Mouse (Mus musculus) CH12F3 (cell line): Measurements from ENCODE around the gene Unc5b.
"Not testable (repeated sequence)": the region's sequence is repeated elsewhere in the genome, so short reads cannot be mapped to it uniquely, and the experiment has no call there.

Experiments used
- in situ Hi-C: fragments of 300-500 bp; cut with MboI; formaldehyde crosslinking; loops from 2 replicates; pipeline ENCODE4 v1.14.3; 2020; ENCODE audit warnings: low sequenced_read_pairs

Unc5b gene

DNA sequence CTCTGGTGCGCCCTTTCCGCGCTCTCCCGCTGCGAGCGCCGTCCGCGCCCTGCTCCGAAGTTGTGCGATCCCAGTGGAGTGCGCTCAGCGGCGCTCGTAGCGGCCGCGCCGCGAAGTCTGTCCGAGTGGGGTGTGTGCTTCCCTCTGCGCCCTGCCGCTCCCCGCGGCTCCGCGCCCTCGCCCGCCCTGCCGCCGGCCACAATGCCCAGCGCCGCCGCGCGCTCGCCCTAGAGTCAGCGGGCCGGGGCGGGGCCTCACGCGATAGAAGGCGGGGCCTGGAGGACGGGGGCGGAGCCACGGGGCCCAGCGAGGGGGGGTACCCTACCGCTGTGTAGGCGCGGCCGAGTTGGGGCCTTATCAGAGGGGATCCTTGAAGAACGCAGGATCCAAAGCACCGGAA lies at the start of gene Unc5b:
Unc5b (minus strand) TSS at position 203 of the 400 bp plus-strand sequence.
- in situ Hi-C loops, result no loop called here

DNA sequence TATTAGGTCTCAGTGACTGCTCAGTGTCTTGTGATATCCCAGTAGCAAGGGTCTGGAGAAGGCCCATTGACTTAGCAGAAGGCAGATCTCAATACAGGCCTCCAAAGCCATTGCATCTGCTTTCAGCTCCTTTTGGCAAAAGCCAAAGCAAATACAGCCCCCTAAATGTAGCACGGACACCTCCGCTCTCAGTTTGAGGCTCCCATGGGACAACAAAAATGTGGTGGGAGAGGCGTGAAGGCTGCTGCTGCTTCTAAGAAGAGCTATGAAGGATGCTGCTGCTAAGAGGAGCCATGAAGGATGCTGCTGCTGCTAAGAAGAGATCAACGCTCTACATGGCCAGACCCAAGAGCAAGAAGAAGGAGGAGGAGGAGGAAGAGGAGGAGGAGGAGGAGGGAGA lies 48.4 kb upstream of the Unc5b start:
- in situ Hi-C loops, result no loop called here

DNA sequence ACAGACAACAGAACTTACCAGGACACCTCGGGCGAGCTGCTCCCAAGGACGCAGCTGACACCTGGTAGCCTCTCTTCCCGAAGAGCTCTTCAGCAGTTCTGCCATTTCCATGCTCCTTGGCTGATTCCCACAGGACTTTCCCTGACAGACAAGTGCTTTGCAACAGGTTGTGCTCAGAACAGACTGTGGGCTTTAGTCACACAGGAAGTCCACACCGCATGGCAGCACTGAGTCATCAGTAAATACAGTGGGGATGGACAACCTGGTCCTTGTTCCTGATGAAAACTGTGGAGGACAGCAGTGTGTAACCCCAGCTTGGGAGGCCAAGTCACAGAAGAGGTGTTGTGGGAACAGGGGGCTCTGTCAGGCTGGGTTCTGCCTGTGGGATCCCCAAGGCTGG lies 45.7 kb upstream of the Unc5b start:
- in situ Hi-C loops, result no loop called here

DNA sequence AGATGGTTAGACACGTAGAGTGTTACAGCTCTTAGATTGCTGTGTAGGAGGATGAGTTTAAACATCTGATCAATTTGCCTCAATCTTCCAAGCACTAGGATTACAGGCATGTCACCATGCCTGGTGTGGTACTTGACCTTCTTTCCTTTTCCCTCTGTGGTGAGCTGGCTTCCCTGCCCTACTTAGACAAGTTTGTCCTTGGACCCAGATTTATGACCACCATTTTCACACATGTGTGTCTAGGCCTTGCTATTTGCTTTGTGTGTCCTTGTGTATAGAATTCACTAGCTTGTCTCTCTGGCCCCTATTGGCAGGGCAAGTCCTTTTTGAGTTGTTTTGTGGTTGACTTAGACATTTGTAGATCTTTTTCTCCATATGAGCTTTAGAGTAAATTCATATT lies 43.6 kb upstream of the Unc5b start:
- in situ Hi-C loops, result no loop called here

DNA sequence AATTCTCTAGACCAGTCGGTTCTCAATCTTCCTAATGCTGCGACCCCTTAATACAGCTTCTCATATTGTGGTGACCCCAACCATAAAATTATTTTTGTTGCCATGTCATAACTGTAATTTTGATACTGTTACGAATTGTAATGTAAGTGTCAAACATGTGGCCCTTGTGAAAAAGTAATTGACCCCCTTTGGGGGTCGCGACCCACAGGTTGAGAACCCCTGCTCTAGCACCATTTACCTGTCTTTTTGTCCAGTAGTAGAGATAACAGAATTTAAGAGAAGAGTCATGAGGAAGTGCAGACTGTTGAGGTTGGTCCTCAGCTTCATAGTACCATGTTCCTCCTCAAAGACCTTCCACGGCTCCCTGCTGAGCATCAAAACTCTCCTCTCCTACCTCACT lies 31.9 kb upstream of the Unc5b start:
- in situ Hi-C loops, result no loop called here

DNA sequence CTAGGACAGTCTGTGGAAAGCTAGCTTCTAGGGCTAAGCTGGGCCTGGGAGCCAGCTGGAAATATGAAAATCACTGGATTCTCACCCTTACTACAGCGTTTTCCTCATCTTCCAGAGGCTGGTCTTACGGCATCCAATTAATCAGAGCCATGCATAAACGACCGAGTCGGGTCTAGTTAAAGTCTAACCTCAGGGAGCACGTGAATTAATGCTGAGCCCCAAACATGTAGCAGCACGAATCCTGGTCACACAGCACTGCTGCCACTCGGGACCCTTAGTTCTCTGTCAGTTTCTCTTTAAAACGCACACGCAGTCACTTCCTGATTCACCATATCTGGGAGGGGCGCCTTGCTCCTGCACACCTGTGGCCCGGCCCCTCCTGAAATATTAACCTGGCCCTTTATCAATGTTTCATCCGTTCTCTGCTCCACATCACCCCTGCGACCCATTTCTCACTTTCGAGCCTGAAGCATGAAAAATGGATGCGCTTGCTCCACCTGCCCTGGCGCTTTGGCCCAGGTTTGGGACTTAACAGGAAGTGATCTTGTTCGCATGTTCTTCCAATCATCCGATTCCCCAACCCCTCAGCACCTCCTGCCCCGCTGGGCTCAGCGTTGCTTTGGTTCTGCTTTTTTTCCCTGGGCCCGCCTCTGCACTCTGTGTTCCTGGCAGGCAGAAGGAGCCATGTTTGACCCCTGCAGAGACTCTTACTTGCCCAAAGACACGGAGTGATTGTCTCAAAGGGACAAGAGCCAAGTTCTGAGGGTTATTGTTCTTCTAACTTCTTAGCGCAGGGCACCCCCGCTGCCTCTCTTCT lies 31.3 kb upstream of the Unc5b start:
- in situ Hi-C loops, result no loop called here

DNA sequence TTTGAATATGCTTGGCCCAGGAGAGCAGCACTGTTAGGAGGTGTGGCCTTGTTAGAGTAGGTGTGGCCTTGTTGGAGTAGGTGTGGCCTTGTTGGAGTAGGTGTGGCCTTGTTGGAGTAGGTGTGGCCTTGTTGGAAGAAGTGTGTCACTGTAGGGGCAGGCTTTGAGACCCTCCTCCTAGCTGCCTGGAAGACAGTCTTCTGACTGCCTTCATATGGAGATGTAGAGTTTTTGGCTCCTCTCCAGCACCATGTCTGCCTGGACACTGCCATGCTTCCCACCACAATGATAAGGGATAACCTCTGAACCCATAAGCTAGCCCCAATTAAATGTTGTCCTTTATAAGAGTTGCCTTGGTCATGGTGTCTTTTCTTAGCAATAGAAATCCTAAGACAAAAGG lies 13.9 kb upstream of the Unc5b start:
- in situ Hi-C loops, result not testable (repeated sequence)

DNA sequence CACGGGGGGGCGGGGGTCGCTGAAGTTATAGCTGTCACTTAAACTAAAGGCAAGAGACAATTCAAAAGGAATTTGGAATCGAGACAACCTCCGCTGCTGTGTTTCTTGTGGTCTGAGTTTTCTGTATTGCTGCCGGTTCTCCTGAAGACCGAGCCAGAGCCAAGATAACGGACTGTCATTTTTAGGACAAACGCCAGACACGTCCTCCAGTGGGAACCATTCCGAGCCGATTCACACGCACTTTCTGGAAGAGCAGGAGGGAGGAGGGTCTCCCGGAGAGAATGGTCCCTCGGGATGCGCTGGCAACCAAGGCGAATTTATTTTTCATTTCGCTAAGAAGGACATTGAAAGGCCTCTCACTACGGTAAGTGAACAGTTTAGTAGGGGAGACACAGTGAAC lies 7.4 kb upstream of the Unc5b start:
- in situ Hi-C loops, result no loop called here

DNA sequence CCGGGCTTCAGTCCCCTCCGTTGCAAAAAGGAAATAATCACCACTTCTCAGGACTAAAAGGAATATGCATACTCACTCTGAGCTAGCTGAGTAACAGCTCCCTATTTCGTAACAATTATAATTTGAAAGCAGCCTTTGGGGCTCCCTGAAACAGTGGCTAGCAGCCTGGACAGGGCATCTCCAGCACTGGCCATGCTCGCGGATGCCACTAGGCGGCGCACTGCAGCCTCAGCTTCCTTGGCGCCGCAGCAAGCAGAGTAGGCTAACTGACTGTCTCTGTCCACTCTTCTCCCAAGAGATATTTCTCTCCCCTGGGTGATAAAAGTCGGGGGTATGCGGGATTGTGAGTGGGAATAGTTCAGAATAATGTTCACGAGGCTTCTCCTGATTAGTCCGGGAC lies 3.6 kb upstream of the Unc5b start:
- in situ Hi-C loops, result no loop called here

DNA sequence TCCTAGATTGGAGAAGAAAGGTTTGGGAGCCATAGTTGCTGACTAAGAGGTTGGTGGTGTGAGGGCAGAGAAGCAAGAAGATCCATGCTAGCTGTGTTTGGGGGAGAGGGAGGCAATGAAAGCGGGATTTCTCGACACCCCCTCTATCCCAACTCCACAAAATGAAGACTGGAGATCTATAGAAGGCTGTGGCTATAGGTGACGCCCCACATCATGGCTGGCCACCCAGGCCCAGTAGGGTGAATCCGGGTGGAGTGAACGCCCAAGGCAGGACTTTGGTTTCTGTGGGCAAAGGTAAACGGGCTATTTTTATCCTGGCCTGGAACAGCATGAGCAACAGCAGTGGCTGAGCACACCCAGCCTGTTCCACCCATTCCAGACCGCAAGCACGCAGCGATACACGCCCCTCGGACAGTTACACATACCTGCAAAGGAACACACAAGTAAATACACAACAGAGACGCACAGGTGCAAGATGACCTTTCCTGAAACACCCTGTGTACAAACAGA lies 1.3 kb upstream of the Unc5b start:
- in situ Hi-C loops, result no loop called here

DNA sequence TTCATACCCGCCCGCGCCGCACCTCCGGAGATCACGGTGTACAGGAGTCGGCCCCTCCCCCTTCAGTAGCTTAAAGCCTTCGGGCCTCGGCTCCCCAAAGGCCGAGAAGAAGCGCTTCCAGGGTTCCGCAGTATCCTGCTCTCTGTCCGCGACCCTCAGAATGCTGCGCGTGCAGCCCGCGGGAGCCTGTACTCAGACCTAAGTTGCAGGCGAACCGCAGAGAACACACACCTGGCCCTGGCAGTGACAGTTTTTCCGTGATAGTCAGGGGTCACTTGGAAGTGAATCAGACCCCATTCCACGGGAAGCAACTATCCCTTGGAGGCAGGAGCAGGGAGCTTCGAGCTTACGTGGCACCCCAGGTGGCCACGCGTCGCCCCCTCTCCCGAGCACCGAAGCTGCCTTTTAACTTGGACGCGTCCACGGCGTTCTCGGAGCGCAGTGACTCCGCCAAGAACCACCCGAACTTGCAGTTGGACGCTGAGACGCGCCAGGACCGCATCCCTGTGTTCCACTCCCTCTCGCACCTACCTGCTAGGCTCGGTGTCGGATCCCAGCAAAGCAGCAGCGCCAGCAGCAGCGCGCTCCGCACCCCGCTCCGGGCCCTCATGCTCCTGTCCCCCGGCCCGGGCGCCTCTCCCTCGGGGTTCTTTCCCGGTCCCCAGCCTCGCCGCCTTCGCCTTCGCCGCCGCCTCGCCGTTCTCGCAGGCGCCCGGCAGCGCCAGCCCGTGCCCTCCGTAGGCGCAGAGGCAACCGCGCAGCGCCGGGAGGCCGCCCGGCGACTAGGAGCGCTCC lies 628 bp downstream of the Unc5b start:
- in situ Hi-C loops, result no loop called here

DNA sequence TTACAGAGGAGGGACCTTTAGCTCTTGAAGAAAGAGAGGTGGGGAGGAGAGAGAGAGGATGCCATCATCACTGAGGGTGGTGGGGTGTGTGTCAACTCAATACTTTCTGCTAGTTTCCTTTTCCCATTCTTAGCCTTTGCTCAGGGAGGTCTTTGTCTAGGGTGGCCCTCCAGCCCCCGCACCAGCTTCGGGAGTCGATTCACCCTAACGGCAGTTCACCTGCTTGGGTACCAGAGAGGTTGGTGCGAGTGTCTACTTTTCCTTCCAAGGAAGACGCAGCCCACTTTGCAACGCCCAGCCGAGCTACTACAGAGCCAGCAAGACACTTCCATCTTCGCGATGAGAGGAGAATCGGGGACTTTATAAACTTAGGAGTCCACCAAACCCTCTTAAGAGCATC lies 1.4 kb downstream of the Unc5b start:
- in situ Hi-C loops, result no loop called here

DNA sequence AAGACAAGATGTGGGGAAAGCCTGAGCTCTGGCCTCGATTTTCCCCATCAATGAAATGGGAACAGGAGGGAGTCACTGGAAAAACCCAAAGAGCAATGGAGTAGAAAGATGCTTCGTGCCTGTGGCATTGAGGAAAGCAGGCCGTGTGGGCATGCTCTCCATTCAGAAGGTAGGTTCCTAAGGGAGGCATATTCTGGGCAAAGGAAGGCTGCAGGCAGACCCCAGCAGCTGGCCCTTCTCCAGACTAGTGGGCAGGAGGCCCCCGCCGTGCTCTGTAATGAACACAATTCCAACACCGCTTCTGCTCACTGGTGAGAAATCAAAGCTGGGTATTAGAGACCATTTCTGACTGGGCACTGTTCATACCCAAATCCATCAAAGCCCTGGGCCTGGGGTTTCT lies 2.3 kb downstream of the Unc5b start:
- in situ Hi-C loops, result no loop called here

DNA sequence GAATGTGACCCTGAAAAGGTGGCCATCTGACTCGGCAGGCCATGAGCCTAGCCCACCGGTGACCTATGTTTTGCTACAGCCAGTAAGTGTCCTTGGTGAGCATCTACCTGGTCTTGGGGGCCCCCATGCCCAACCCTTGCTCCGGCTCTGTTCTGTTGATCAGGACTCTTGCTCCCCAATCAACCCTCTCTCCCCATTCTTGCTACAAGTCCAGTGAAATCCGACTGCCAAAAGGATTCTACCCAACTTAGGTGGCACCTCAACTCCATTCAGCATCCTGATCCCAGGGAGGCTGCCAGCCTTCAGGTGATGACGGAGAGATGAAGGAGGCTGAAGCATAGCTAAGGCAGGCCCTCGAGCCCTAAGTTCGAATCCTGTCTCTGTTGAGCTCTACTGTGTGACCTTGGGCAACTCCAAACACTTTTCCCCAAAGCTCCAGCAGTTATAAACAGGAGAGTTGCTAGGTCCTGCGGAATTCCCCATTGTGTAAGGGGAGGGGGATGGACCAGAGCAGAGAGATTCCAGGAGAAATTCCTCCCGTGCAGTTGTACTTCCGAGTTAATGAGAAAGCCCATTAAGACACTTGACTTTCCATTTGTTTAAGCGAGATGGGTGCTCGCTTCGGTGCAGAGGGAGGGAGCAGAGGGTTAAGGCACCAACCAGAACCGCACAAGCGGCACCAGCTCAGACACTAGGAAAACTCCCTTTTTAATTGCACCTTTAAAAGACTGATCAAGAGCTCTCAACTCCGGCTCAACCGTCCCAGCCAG lies 3.3 kb downstream of the Unc5b start:
- in situ Hi-C loops, result no loop called here

DNA sequence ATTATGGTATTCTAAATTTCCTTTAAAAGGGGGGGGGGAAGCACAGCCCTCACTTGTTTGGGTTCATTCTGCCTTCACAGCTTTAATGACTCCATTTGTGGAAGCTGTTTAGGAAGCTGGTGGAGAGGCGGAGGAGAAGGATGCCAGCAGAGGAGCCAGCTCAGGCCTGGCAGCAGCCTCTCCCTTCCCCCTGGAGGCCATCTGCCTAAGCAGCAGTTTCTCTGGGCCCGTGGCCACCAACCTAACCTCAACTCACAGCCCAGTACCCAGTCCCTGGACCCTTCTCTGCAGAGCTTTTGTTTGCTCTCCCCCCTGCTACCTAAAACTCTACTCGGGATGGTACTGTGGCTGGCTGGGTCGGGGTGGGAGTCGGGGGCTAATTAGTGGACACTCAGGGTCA lies 4.1 kb downstream of the Unc5b start:
- in situ Hi-C loops, result no loop called here

DNA sequence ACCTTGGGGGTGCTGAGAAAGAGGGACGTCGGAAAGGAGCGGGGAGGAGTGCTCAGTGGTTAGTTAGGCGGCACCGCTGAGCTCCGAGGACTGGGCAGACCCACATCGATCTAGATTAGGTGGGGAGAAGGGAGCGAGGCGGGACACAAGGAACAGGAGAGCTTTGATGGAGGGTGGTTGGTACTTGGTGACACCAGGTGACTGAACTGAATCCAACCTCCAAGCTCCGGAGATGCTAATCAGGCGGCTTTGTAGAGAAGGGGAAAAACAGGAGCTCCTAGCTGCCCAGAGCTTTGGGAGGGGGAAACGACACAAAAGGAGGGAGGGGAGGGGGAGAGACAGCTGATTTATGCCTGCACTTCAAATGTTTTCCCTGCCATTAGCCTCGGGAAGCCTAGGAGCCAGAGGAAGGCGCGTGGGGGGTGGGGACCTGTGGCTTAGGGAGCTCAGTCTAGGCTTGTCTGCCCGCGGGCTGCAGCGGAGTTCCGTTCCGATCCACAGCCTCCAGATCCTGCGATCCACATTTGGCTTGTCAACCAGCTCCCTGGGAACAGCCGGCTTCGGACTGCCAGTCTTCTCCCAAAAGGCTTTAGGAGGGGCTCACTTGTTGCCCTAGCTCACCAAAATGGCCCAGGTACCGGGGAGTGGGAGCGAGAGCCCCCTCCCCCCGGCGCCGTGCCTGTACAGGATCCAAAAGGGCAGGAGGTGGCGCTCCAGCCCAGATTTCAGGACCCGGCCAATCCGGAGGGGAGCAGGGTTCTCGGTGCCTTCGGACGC lies 4.7 kb downstream of the Unc5b start:
- in situ Hi-C loops, result no loop called here

DNA sequence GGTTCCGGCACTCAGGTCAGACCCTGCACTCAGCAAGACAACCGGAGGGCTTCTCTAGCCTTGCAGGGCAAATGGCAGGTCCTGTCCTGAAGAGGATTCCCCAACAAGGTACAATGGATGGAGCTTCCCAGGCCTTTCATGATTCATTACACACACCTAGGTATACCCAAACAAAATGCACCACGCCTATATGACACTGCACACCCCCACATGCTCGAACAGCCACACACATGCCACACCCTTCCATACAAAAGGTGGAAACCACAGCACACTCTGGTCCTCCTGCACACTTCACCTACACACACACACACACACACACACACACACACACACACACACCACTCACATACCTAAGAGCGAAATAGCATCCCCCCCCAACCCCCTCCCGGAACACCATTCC lies 5.4 kb downstream of the Unc5b start:
- in situ Hi-C loops, result no loop called here

DNA sequence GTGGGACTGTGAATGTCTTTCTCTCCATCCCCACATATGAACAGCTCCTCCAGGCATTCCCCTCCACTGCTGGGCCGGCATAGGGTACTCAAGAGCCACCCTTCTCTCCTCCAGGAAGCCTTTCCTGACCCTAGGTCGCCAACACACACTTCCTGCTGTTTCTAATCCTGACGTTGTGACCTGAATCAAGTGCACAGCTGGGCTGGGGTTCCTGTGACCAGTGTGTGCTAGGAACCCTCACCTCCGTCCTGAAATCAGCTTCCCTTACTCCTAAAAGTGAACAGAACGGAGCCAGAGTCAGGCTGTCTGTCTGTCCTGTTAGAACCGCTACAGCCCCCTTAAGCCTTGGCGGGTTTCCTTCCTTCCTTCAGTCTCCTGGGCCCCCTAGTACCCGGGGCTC lies 7.6 kb downstream of the Unc5b start:
- in situ Hi-C loops, result no loop called here

DNA sequence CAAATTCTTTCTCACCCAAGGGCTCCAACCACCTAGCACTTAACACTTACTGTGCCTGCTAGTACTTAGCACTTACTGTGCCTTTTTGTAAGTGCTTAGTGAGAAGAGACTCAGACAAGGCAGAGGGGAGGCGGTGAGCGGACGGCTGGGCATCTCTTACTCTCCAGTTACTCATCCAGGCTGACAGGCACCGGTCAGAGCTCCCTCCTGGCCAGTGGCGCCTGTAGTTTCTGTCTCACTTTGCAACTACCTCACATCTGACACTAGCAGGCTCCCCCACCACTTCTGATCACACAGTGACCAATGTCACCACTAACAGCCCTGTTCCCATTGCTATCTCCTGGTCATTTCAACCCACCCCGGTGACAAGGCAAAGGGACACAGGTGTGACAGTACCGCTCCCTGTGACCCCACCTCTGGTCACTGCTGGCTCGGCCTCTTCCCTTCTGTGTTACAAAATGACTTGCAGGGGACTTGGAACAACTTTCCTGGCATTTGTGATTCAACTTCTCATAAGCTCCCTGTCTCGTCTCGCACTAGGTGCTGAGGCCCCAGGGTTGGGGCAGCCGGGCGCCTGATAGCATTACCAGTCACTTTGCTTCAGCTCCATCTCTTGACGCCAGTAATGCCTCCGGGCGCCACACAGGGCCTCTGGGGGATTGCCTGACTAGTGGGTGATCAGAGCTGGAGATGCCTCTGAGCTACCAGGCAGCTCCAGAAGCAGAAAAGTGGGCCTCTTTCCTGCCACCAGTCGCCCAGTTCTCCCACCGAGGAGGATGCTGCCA lies 8.5 kb downstream of the Unc5b start:
- in situ Hi-C loops, result no loop called here
